Mouse (Mus musculus) spleen, postnatal 0 days (tissue): Measurements from ENCODE around the gene Scg2. TPM values are rescaled to one million over a fixed set of nuclear protein-coding genes. Genes with fewer than 3 reads are reported as not detected.

Source experiments
- polyA plus RNA-seq: library from polyadenylated mRNA; unstranded; fragments of >200 nt; fragmentation: Nextera tagmentation; extraction: Ambion mirVana; gene quantifications from 2 replicates; pipeline ENCODE4 v1.2.1, GENCODE M21; 2015

Gene Scg2
- 0.06 and 0.15 TPM in 2 replicates for polyA plus RNA-seq

GRCm38 (mm10) chr1:79439609-79440308 lies at the start of gene Scg2:
Gene Scg2, minus strand, starts transcription at chr1:79440120.

Other genes starting within 250 kb of the Scg2 start
- 0.41 and 0.58 TPM in 2 replicates for gene Ap1s3, start 231.9 kb upstream of the Scg2 start, polyA plus RNA-seq